Mouse (Mus musculus) neural tube, embryonic 12.5 days (tissue): ENCODE measurements at regions not wholly inside any gene's neighbourhood (a gene's known extent, or its start where the extent isn't known, plus 50 kb on each side); places are given as distances from the start of the nearest gene placed in this dataset.

ENCODE experiments used
- ATAC-seq: fragments of 200-750 bp; cut with Nextera tagmentation; 2 replicates; pipeline ENCODE4 v1.8.0; 2017; ENCODE audit warnings: low read depth, mild to moderate bottlenecking, moderate TSS enrichment, moderate library complexity; ENCODE audit not compliant: low FRiP score
- H3K27ac ChIP-seq: fragments of 300-500 bp; sonication (generic); 2 replicates; pipeline ENCODE4 v1.5.1; 2016
- H3K27me3 ChIP-seq: fragments of 300-500 bp; sonication (generic); replicated peaks from 2 replicates; pipeline ENCODE4 v1.6.1; 2016; ENCODE audit warnings: mild to moderate bottlenecking
- H3K36me3 ChIP-seq: fragments of 300-500 bp; sonication (generic); 2 replicates; pipeline ENCODE4 v1.6.1; 2016; ENCODE audit warnings: mild to moderate bottlenecking
- H3K4me1 ChIP-seq: fragments of 300-500 bp; sonication (generic); 2 replicates; pipeline ENCODE4 v1.6.1; 2016
- H3K4me2 ChIP-seq: fragments of 300-500 bp; sonication (generic); replicated peaks from 2 replicates; pipeline ENCODE4 v1.6.1; 2016; ENCODE audit warnings: mild to moderate bottlenecking
- H3K4me3 ChIP-seq: fragments of 300-500 bp; sonication (generic); 2 replicates; pipeline ENCODE4 v1.5.1; 2016
- H3K9ac ChIP-seq: fragments of 300-500 bp; sonication (generic); 2 replicates; pipeline ENCODE4 v1.6.1; 2016; ENCODE audit warnings: mild to moderate bottlenecking
- H3K9me3 ChIP-seq: fragments of 300-500 bp; sonication (generic); 2 replicates; pipeline ENCODE4 v1.6.1; 2016; ENCODE audit warnings: mild to moderate bottlenecking
- WGBS: fragments of 180-500 bp; shearing (Covaris S2); methylation state at CpG from one replicate; pipeline ENCODE4 v1.1.7; 2016; 5-methylcytosine and 5-hydroxymethylcytosine counted together

DNA sequence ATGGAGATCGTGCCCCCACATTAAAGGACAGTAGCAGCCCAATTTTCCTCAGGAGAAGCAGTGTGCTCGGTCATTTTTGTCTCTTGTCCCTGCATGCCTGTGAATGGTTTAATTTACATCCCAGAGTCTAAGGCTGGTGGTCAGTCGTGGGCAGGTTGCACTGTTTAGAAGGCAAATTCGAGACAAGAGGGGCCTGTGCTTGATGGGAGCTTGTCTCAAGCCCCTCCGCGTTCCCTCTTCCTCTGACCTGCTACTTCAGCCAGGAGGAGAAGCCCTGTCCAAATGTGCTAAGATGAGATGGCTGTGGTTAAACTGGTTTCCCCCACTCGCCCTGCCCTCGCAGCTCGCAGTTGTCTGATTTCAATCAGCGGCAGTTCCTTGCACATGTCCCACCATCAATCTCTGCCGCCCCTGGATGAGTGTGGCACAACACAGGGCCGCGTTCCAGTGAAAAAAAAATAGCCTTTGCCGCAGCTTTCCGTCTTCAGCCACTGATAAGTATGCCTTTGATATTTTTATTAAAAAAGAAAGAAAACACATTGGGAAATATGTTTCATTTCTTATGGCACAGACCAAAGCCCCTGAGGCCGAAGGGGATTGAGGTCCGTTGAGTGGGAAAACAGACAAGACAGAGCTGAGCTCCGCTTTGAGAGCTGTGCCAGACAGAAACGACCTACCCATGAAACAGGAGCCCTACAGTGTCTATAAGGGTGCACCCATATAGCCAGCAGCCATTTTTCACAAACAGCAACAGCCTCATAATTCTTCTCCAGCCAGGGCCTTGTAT, 99.5 kb upstream of the Eya4 start:
- Histone ChIP-seq H3K4me3 (no peak overlapping the region), H3K27ac (peak overlapping the region; percentile 15; the same call in 1 of the 2 replicates), H3K4me1 (peaks cover 11% of the 10 kb centered on the region; the same call in 1 of the 2 replicates), H3K36me3 (no peaks in the 10 kb centered on the region), H3K9ac (no peak overlapping the region), H3K4me2 (peak overlapping the region; percentile 48), H3K9me3 (no peaks in the 10 kb centered on the region), H3K27me3 (no peaks in the 10 kb centered on the region)
- WGBS = 66% methylated on average over 19 of the region's 19 CpGs
- peak; percentile 69 for ATAC-seq

DNA sequence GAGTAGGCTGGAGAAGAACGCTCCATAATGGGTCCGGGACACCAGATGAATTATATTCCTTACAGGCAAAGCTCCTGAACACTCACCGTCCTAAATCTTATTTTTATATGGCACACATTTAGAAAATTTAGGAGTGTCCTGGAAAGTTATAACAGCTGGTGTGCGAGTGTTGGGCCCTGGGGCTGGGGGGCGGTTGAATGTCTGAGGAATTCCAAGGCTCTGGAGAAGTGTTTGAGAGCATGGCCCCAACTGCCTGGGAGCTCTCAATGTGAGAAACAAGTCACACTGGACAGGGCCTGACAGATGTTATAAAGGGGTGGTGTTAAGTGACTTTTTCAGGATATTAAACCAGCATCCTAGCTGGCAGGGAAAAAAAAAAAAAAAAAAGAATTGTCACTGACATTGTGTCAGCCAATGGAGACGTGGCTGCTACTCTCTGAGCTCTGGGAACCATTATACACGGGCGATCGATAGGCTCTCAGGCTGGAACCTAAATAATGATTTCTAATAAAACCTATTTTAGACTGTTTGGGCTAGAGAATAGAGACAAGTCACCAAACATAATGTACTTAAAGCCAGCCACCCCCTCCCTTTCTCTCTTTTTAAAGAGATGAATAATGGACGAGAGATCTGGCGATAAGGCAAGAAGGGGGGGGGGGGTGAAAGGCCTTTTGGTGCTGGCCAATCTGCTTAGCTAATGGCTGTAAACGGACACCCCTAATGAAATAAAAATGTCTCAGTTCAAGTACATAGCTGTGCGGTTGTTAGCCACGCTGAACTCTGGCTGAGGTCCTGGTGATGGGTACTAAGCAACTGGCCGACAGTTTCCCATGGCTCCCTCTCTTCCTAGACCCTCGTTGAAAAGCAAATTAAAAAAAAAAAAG, 98.6 kb upstream of the Eya4 start:
- H3K27ac ChIP-seq = no peak overlapping the region
- no peaks in the 10 kb centered on the region for H3K36me3 ChIP-seq
- no peaks in the 10 kb centered on the region for H3K9me3 ChIP-seq
- H3K27me3 ChIP-seq = no peaks in the 10 kb centered on the region
- no peak overlapping the region for H3K4me3 ChIP-seq
- H3K4me1 ChIP-seq = peaks cover 11% of the 10 kb centered on the region; the same call in 1 of the 2 replicates
- H3K9ac ChIP-seq = 0 out of 2 replicates have a peak overlapping the region, but pooled peaks have one; percentile 29
- WGBS = 38% methylated on average over 16 of the region's 16 CpGs
- peak overlapping the region; percentile 48 for H3K4me2 ChIP-seq
- ATAC-seq = peak; percentile 60; the same call in 1 of the 2 replicates

DNA sequence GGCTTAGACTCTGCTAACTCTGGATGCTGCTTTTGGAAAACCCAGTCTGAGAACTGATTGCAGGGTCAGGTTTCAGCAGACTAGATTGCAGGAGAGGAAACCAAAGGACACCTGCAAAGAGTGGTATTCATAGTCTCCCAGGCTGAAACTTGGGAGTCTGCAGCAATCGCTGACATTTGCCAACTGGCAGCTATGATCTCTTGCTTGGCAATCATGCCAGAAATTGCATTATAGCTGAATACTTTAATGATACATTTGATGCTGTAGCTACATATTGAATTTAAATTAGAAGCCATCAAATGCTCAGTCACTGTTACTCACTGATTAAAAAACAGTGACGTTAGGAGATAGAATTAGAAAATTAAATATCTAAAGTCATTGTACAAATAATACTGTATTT, 79.8 kb upstream of the Eya4 start:
- no peak overlapping the region for H3K4me2 ChIP-seq
- no peaks in the 10 kb centered on the region for H3K9me3 ChIP-seq
- 72% methylated on average over 2 of the region's 2 CpGs for WGBS
- no peak overlapping the region for H3K9ac ChIP-seq
- ATAC-seq = no peak
- no peak overlapping the region for H3K27ac ChIP-seq
- H3K36me3 ChIP-seq = no peaks in the 10 kb centered on the region
- H3K4me1 ChIP-seq = no peaks in the 10 kb centered on the region
- H3K4me3 ChIP-seq = no peak overlapping the region
- H3K27me3 ChIP-seq = no peaks in the 10 kb centered on the region

DNA sequence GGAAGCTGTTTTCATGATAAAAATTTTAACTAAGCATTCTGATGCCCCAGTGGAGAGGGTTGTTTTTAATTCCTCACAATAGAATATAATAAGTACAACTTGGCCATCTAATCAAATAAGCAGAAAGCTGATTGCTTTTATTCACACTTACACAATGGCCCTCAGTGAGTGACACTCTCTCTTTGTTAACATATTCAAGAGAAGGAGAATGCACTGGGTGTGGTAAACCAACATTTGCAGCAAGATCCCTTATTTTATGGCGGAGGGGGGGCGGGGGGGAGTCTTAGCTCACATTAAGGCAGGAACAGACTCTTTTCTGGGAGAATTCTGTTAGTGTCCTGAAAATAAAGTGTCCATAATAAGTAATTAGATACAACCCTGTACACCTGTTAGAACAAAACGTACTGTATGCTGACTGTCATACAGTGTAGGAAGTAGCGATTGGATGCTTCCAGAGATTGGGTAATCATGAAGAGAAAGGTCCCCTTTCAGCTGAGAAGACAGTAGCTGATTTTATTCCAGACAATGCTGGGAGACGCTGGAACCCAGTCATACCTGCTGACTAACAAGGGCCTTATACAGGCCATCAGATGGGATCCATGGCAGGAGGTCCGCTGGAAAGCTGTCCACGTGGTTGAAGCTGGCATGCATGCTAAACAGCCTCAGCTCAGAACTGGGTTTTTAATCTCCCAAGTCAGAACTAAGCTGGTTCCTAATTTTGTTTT, 63.4 kb upstream of the Eya4 start:
- Histone ChIP-seq H3K9me3 (no peaks in the 10 kb centered on the region), H3K4me1 (no peaks in the 10 kb centered on the region), H3K27ac (no peak overlapping the region), H3K4me3 (no peak overlapping the region), H3K36me3 (no peaks in the 10 kb centered on the region), H3K4me2 (no peak overlapping the region), H3K27me3 (no peaks in the 10 kb centered on the region), H3K9ac (no peak overlapping the region)
- no peak for ATAC-seq
- WGBS = 59% methylated on average over 7 of the region's 7 CpGs

DNA sequence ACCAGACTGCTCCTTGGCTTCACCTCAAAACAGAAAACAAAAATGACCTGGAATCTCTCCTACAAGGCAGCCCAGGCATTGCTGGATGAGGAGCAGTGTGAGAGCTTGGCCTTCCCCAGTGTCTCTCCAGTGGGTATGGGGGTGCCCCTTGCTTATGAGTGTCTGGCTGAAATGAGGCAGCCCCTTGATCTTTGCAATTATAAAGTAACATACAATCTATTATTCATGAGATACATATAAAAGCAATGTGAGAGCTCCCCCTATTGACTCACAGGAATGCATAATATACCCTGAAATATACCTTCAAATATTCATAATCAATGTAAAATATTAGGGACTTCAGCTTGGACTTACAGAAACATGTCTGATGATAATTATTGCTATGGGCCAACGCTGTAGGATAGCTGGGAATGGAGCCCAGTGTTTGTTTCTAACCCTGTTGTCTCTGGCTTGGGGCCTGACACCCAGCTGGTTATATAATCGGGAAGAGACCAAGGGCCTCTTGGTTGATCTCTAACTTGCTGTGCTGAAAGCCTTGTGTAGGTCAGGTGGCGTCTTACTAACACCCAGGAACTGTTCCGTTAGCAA, 52.9 kb upstream of the Eya4 start:
- no peak overlapping the region for H3K4me3 ChIP-seq
- H3K27me3 ChIP-seq = no peaks in the 10 kb centered on the region
- peak; percentile 65; the same call in 1 of the 2 replicates for ATAC-seq
- H3K4me1 ChIP-seq = no peaks in the 10 kb centered on the region
- no peak overlapping the region for H3K9ac ChIP-seq
- no peak overlapping the region for H3K27ac ChIP-seq
- H3K4me2 ChIP-seq = no peak overlapping the region
- no peaks in the 10 kb centered on the region for H3K9me3 ChIP-seq
- WGBS = 54% methylated on average over 4 of the region's 4 CpGs
- no peaks in the 10 kb centered on the region for H3K36me3 ChIP-seq
